Mouse (Mus musculus): ENCODE measurements around the gene Bspry.

GRCm38 (mm10) chr4:62520892-62521400 is 41.1 kb downstream of the Bspry start:
- TF ChIP-seq CTCF (IDR thresholded peaks at IDR 0.05; ENCODE audit: borderline replicate concordance, control insufficient read depth, extremely low read depth, insufficient read depth, low read length, poor library complexity) (no peak), POLR2A (IDR thresholded peaks at IDR 0.05; ENCODE audit: control insufficient read depth, extremely low read depth, insufficient read depth, low read length, poor library complexity) (no peak)

All from thymus, adult 2 months (tissue).